Mouse (Mus musculus): ENCODE results near the gene Swt1.

The Swt1 gene

DNA sequence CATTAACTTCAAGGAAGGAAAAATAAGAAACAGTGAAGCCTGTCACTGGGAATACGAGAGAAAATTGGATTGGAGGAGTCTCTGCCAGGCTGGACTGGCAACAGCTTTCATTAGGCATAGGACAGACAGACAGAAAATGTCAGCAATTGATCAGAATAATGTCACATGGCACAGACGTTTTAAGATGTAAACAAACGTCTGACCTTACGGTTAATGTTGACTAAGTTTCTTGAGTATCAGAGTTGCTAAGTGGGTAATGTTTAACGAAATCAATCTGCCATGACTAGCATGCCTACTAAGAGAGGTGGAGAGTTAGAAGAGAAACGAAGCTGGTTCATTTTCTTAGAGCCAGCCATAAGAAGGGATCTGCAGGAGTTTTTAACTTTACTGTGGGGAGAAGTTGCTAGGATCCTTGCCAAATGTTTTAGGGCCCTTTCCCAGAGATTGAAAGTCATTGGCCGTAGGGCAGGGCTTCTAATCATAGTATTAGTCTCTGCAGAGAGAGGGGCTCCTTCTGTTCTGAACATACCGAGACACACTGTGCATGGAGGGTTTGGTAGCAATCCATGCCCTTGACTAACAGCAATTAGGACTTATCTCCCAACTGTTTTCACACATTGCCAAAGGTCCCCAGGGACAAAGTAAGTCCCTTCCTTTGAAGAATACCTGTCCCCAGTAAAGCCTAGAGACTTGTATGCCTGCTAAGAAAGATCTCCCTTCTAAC, 86.8 kb downstream of the Swt1 start:
- in situ Hi-C loops (cut with MboI; ENCODE audit: low pct_unique_long_range_greater_than_20kb in 1 of 2, low sequenced_read_pairs in 2 of 2, unreplicated experiment in 1 of 2): loop anchor here in 1 of 2 experiments (25.0 kb wide), 1 partner anchor 254 kb away; no protein-coding TSS in a partner anchor

DNA sequence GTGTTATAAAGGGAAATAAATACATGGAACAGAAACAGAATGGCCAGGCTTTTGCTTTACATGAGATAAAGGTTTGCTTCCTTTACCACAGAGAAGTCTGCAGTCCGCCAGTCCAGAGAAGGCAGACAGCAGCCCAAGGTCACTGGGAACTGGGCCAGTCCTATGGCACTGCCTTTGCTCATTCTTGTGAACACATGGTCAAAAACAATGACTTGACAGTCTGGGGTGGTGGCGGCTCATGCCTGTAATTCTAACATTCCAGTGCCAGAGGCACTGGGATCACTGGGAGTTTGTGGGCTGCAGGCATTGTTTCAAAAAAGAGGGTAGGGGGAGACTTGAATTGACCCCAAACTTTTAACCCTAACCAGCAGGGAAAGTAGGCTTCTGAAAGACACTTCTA, 89.3 kb downstream of the Swt1 start:
- in situ Hi-C loops (cut with MboI; ENCODE audit: low pct_unique_long_range_greater_than_20kb in 1 of 2, low sequenced_read_pairs in 2 of 2, unreplicated experiment in 1 of 2): loop anchor here (10.0 to 25.0 kb wide), 2 partner anchors 252 to 254 kb away; no protein-coding TSS in a partner anchor

DNA sequence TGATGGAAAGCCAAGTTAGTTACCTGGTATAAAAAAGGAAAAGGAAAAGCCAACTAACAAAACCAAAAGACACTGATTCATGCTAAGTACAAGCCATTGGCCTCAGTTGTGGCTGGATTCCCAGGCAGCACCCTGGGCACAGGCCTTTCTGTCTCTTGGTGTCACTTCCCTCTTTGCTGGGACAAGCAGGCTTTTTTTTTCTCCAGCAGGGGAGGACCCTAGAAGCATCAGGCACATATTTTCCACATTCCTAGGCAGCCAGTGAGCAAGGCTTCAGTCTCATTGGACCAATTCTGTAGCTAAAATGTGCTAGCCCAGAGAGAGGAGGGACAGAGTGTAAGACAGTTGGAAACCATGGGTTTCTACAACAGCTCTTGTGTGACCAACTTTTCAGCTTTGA, 90.0 kb downstream of the Swt1 start:
- in situ Hi-C loops (cut with MboI; ENCODE audit: low pct_unique_long_range_greater_than_20kb in 1 of 2, low sequenced_read_pairs in 2 of 2, unreplicated experiment in 1 of 2): loop anchor here (10.0 to 25.0 kb wide), 2 partner anchors 251 to 253 kb away; no protein-coding TSS in a partner anchor

DNA sequence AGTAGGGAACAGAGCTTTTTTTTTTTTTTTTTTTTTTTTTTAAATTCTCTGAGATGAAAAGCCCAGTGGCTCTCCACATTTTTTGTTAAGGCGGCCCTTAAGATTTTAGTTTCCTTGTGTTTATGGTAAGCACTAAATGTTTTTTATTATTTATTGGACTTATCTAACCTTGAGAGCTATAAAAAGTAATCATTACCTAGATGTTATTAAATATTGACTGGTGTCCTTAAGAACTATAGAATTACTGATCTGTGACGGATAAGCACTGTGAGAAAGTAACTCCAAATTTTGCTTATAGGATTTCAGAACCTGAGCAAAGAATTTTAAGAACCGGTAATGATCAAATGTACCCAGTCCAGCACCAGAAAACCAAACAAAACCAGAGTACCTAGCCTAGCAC, 95.4 kb downstream of the Swt1 start:
- in situ Hi-C loops (cut with MboI; ENCODE audit: low pct_unique_long_range_greater_than_20kb in 1 of 2, low sequenced_read_pairs in 2 of 2, unreplicated experiment in 1 of 2): loop anchor here (10.0 to 25.0 kb wide), 2 partner anchors 246 to 248 kb away; no protein-coding TSS in a partner anchor

DNA sequence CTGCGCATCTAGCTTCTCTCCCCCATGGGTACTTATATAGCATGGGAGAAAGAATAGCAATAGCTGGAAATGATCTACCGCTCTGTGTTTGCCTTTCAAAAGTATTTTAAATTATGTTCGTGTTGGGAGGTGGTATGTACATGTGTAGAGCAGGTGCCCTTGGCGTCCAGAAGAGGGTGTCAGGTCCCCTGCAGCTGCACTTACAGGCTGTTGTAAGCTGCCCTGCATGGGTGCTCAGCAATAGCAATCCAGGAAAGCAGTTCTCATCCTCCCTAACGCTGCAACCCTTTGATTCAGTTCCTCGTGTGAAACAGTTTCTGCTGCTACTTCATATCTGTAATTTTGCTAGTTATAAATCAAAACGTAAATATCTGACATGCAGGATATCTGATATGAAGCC, 98.7 kb downstream of the Swt1 start:
- in situ Hi-C loops (cut with MboI; ENCODE audit: low pct_unique_long_range_greater_than_20kb in 1 of 2, low sequenced_read_pairs in 2 of 2, unreplicated experiment in 1 of 2): loop anchor here in 1 of 2 experiments (25.0 kb wide), 1 partner anchor 242 kb away; no protein-coding TSS in a partner anchor

DNA sequence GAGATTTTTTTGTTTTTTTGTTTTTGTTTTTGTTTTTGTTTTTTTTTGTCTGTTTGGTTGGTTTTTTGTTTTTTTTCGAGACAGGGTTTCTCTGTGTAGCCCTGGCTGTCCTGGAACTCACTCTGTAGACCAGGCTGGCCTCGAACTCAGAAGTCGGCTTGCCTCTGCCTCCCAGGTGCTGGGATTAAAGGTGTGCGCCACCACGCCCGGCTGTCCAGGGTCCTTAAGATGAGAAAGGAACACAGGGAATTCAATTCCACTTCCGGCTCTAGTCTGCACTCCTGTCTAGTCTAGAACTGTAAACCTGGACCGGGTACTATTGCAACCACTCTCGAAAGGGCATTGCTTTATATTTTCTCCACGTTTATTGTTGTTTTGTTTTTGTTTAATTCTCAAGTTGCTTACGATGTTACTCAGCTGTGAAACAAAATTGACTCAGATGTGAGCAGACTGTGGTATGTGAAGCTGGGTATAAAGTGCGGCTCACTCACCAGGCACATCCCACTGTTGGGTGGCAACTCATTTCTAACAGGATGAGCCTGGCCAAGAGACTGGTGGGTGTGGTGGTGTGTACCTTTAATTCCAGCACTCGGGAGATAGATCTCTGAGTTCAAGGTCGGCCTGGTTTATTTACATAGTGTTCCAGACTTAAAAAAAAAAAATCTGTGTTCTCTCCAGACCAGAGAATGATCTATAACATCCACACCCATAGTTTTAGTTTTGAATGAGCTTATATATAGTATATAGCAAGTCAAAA, 99.7 kb downstream of the Swt1 start:
- in situ Hi-C loops (cut with MboI; ENCODE audit: low pct_unique_long_range_greater_than_20kb in 1 of 2, low sequenced_read_pairs in 2 of 2, unreplicated experiment in 1 of 2): loop anchor here in 1 of 2 experiments (25.0 kb wide), 1 partner anchor 241 kb away; no protein-coding TSS in a partner anchor

DNA sequence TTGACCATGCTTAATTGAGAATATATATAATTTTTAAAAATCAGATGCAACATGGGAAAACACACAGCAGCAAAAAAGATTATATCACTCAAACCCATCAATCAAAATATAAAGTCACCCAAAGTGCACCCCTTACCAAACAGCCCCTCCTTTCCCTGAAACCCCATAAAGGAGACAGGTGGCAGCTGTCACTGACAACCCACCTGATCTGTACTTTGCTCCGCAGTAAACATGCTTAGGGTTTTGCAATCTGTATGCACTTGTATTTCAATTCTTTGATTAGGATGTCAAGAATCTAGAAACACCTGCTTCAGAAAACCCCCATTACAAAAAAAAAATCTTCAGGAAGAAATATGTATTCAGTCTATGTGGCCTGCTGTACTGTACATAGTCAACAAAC, 102.9 kb downstream of the Swt1 start:
- in situ Hi-C loops (cut with MboI; ENCODE audit: low pct_unique_long_range_greater_than_20kb in 1 of 2, low sequenced_read_pairs in 2 of 2, unreplicated experiment in 1 of 2): loop anchor here in 1 of 2 experiments (25.0 kb wide), 1 partner anchor 238 kb away; no protein-coding TSS in a partner anchor

DNA sequence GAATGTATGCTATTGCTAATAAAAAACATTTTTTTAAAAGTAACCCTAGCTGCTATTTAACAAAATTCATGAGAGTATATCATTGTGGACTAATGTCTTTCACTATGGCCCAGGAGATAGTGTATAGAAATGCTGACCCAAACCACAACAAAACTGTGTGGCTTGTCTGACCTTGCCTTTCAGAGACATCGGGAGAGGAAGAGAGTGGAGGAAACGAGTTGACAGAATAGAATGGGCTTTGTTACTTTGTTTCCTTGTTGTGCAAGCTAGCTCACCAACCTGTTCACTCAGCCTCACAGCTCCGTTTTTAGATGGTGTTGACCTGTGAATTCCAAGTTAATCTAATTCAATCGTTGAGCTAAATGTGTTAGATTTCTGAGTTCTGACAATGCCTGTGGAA, 107.8 kb downstream of the Swt1 start:
- in situ Hi-C loops (cut with MboI; ENCODE audit: low pct_unique_long_range_greater_than_20kb in 1 of 2, low sequenced_read_pairs in 2 of 2, unreplicated experiment in 1 of 2): no loop called here

DNA sequence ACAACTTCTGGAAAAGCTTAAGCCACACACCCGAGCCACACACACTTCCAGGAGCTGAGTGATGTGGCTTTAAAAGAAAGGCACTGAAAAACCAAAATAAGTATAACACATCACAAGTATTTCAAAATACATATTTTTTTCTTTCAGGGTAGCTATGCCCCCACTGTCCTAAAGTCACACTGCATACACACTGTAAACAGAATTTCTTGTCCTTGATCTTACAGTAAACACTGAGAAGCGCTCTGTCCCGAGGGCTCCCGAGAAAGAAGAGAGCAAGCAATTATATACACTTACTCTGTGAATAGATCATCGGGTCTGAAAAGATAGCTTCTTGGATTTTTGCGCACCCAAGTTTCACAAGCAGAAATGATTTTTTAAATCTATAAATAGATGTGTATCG, 109.0 kb downstream of the Swt1 start:
- in situ Hi-C loops (cut with MboI; ENCODE audit: low pct_unique_long_range_greater_than_20kb in 1 of 2, low sequenced_read_pairs in 2 of 2, unreplicated experiment in 1 of 2): no loop called here
